Mouse (Mus musculus) heart, adult 2 months (tissue): ENCODE results near the gene Klk1b21.

ENCODE experiments used
- CTCF ChIP-seq: fragments of 200-600 bp; IDR thresholded peaks from 2 replicates; pipeline ENCODE4 v1.8.1; 2022; ENCODE audit warnings: antibody characterized with exemption, mild to moderate bottlenecking, moderate library complexity
- EP300 ChIP-seq: fragments of 200-500 bp; IDR thresholded peaks from 2 replicates; pipeline ENCODE4 v1.6.1; 2011; ENCODE audit warnings: low read depth, low read length, control low read depth; ENCODE audit not compliant: insufficient read depth
- POLR2A ChIP-seq: fragments of 200-500 bp; IDR thresholded peaks from 2 replicates; pipeline ENCODE4 v1.6.1; 2011; ENCODE audit warnings: mild to moderate bottlenecking, low read depth, low read length, control low read depth; ENCODE audit not compliant: insufficient read depth

DNA sequence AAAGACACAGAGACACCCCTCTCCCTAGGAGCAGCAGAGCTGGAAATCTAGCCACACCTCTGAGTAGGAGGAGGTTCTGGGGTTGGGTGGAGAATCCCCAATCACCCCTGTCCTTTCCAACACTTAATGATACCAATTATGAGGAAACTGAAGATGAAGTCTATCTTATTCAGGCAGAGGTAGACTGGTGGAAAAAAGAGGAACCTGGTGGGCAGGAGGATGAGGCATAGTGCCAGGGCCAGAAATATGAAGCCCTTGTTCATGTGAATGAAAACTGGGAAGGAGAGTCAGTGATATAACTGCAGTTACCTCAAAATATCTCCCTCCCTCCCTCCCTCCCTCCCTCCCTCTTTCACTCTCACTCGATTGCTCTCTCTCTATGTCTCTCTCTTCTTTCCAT lies 24.4 kb upstream of the Klk1b21 start:
- TF ChIP-seq CTCF (no peak), EP300 (no peak), POLR2A (no peak)
